Mouse (Mus musculus): Measurements from ENCODE around the gene Osbpl10. TPM values are rescaled to one million over a fixed set of nuclear protein-coding genes. Genes with fewer than 3 reads are reported as not detected.

The Osbpl10 gene
- total RNA-seq, 2 experiments from 2014 or later, result 56.5 to 57.6 TPM

- intact Hi-C loops (cut with DNase I), result no loop called here
- DNase-seq (ENCODE audit: low spot score in 2 of 2), result no peak
These were observed 157.0 kb downstream of the Osbpl10 start for GRCm38 (mm10) chr9:115135352-115135751.

- intact Hi-C loops (cut with DNase I), result no loop called here
- no peak for DNase-seq (ENCODE audit: low spot score in 2 of 2)
These were observed 159.5 kb downstream of the Osbpl10 start for GRCm38 (mm10) chr9:115137858-115138257.

GRCm38 (mm10) chr9:115139597-115140332, 161.4 kb downstream of the Osbpl10 start:
- no peak for DNase-seq (ENCODE audit: low spot score in 2 of 2)
- intact Hi-C loops (cut with DNase I), result no loop called here

GRCm38 (mm10) chr9:115147141-115147540, 168.8 kb downstream of the Osbpl10 start:
- no peak for DNase-seq (ENCODE audit: low spot score in 2 of 2)
- intact Hi-C loops (cut with DNase I), result no loop called here

DNA sequence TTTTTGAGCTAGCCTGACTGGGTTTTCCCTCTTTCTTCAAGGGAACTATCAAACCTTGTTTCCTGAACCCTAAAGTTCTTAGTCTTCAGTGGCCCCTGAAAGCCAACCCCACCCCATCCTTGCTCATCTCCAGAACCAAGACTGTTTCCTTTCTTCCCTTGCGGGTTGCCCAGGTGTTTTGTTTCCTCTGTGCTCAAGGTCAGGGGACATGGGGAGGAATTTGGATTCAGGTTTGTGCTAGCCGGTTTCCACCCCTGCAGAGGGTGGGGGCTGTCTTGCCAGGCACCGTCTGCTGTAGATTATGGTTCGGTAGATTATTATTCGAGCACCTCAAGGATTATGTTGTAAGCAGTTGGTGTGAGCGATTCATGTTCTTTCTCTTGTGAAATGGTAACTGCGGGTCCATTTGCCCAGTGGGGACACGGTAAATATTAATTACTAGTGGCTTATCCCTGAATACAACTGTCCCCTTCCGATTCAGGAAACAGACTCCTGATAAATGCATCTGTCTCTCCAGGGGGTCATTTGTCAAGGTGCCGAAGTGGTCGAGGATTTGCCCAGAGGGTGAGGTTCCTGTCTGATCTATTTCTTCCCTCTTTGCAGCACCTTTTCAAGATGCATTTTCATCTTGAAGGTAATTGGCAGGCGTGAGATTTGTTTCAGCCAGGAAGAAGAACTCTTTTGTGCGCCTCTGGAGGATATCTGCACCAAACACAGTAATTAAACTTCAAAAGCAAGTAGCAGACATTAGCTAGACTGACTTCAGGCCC, 169.4 kb downstream of the Osbpl10 start:
- intact Hi-C loops (cut with DNase I), result no loop called here
- DNase-seq (ENCODE audit: low spot score in 2 of 2), result no peak

- no peak for DNase-seq (ENCODE audit: low spot score in 2 of 2)
- intact Hi-C loops (cut with DNase I), result no loop called here
These were observed 170.8 kb downstream of the Osbpl10 start for GRCm38 (mm10) chr9:115149011-115149756.

- intact Hi-C loops (cut with DNase I), result no loop called here
- peak in 1 of 2 experiments; percentile 18 for DNase-seq (ENCODE audit: low spot score in 2 of 2)
These were observed 183.2 kb downstream of the Osbpl10 start for GRCm38 (mm10) chr9:115161591-115161990.

DNA sequence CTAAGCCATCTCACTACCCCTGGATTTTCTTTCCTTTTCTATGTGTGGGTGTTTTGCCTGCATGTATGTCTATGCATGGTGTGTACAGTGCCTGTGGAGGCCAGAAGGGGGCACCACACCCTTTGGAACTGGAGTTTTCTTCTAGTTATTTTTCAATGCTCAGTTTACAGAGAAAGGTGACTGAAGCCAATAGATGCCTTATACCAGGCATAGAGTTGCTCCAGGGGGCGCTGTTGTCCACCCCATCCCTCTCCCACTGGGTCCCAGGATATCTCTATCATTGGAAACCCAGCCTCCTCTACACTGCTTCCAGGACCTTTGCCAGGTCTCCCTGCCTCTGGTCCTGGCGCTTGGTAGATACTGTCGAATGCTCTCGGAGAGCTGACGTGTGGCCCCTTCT, 184.7 kb downstream of the Osbpl10 start:
- intact Hi-C loops (cut with DNase I), result loop anchor here (2.0 kb wide), 1 partner anchor 98 kb away; no protein-coding TSS in a partner anchor
- peak; percentile 44 to 80 for DNase-seq (ENCODE audit: low spot score in 2 of 2)

- intact Hi-C loops (cut with DNase I), result loop anchor here (2.0 kb wide), 1 partner anchor 97 kb away; no protein-coding TSS in a partner anchor
- no peak for DNase-seq (ENCODE audit: low spot score in 2 of 2)
These were observed 185.3 kb downstream of the Osbpl10 start for GRCm38 (mm10) chr9:115163693-115164092.

DNA sequence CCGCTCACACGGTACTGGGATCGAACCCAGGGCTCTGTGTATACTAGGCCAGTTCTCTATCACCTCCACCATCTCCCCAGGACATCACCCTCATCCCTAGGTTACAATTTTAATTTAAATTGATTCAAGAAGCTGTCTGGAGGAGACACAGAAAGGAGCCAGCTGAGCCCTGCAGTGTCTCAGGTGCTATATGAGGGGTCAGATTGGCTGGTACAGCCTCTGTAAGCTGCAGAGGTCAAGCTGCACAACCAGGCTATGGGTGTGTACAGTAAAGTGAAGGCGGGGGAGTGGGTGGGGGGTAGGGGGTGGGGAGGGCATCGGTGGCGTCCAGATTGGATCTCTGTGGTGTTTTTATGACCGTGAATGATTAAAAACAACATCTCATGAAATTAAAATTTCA, 186.0 kb downstream of the Osbpl10 start:
- intact Hi-C loops (cut with DNase I), result no loop called here
- no peak for DNase-seq (ENCODE audit: low spot score in 2 of 2)

- intact Hi-C loops (cut with DNase I), result no loop called here
- DNase-seq (ENCODE audit: low spot score in 2 of 2), result no peak
These were observed 187.6 kb downstream of the Osbpl10 start for GRCm38 (mm10) chr9:115165996-115166395.

- intact Hi-C loops (cut with DNase I), result no loop called here
- no peak for DNase-seq (ENCODE audit: low spot score in 2 of 2)
These were observed 191.2 kb downstream of the Osbpl10 start for GRCm38 (mm10) chr9:115169591-115169990.

GRCm38 (mm10) chr9:115172096-115172495, 193.7 kb downstream of the Osbpl10 start:
- DNase-seq (ENCODE audit: low spot score in 2 of 2), result no peak
- intact Hi-C loops (cut with DNase I), result no loop called here

DNA sequence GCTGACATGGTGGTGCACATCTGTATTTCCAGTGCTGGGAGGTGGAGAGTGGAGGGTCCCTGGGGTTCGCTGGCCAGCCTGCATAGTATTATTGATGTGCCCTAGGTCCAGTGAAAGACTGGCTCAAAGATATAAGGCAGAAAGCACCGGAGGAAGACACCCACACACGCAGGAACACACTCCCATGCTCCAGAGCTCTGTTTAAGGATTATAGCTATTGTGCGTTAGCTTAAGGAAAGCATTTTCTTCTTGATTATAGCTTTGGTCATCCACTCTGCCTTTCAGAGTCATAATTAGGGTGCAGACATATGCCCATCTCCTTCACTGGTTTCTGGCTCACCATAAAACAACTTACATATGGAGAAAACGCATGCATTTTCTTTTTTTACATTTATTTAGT, 200.8 kb downstream of the Osbpl10 start:
- DNase-seq (ENCODE audit: low spot score in 2 of 2), result no peak
- intact Hi-C loops (cut with DNase I), result no loop called here

DNA sequence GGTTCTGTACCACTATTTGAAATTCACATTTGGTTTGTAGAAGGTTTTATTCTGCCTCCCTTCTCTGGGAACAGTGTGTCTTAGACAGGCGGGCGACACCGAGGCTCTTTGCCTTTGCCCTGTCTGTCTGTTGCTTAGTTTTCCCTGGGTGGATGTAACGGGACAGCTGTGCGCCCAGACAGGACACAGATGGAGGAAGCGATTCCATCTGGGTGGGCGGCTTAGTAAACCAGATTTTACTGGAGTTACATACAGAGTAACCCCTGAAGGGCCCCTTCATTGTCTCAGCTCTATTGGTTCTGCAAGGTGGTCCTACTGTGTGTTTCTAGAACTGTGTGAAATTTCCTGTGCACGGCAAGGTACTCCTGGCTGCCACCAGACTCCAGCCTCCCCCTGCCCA, 201.6 kb downstream of the Osbpl10 start:
- intact Hi-C loops (cut with DNase I), result no loop called here
- peak; percentile 22 to 55 for DNase-seq (ENCODE audit: low spot score in 2 of 2)

GRCm38 (mm10) chr9:115186402-115186801, 208.0 kb downstream of the Osbpl10 start:
- intact Hi-C loops (cut with DNase I), result no loop called here
- DNase-seq (ENCODE audit: low spot score in 2 of 2), result no peak

DNA sequence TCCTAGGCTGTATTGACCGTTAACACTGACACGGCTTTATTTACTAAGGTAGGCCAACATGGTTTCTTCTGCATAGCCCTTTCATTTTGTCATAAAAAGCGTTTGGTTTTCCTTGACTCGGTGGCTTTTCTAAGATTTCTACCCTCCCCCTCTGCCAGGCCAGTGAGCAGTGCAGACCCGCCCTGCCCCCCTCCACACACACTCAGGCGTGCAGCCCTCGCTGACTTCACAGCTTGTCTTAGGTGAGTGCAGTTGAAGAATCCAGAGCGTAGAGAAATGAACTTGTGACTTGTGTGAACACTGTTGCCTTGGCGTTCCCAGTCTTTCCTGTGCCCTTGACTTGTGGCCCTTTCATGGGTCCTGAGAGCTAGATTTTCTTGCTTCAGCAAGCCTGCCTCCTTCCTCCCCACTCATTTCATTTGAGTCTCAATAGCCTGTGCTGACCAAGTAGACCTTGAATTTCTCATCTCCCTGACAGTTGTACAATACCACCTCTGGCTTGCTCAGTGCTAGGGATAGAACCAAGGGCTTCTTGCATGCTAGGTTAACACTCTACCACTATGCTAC, 212.1 kb downstream of the Osbpl10 start:
- no peak for DNase-seq (ENCODE audit: low spot score in 2 of 2)
- intact Hi-C loops (cut with DNase I), result no loop called here

DNA sequence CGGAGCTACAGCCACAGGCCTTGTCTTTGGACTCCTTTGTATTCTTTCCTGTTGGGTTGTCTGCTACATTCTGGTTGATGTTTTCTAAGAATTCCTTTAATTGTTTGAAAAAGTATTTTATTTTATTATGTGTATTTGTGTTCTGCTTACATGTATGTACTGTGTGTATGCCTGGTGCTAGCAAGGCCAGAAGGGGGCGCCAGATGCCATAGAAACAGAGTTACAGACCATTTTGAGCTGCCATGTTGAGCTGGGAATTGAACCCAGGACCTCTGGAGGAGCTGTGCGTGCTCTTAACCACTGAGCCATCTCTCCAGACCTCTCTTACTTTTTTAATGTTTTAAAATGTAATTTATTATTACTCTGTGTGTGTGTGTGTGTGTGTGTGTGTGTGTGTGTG, 214.5 kb downstream of the Osbpl10 start:
- intact Hi-C loops (cut with DNase I), result no loop called here
- DNase-seq (ENCODE audit: low spot score in 2 of 2), result no peak

GRCm38 (mm10) chr9:115197082-115197481, 218.7 kb downstream of the Osbpl10 start:
- intact Hi-C loops (cut with DNase I), result no loop called here
- DNase-seq (ENCODE audit: low spot score in 2 of 2), result no peak
